Mouse (Mus musculus) lung, postnatal 36 days (tissue): Measurements from ENCODE around the gene Gm21897.
A peak's percentile ranks its signal among the peaks of the same experiment; 100 is the strongest.
"Not testable (repeated sequence)": the region's sequence is repeated elsewhere in the genome, so short reads cannot be mapped to it uniquely, and the experiment has no call there.

ENCODE experiments used
- DNase-seq: peaks from one replicate; pipeline ENCODE4 v3.0.0; 2022; ENCODE audit warnings: mixed read lengths

The Gm21897 gene

DNA sequence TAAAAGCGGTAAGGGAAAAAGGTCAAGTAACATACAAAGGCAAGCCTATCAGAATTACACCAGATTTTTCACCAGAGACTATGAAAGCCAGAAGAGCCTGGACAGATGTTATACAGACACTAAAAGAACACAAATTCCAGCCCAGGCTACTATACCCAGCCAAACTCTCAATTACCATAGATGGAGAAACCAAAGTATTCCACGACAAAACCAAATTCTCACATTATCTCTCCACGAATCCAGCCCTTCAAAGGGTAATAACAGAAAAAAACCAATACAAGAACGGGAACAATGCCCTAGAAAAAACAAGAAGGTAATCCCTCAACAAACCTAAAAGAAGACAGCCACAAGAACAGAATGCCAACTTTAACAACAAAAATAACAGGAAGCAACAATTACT is at the start of gene Gm21897:
Gene Gm21897 (plus strand): TSS at position 301 of the 400 bp plus-strand sequence.
- DNase-seq, result not testable (repeated sequence)

DNA sequence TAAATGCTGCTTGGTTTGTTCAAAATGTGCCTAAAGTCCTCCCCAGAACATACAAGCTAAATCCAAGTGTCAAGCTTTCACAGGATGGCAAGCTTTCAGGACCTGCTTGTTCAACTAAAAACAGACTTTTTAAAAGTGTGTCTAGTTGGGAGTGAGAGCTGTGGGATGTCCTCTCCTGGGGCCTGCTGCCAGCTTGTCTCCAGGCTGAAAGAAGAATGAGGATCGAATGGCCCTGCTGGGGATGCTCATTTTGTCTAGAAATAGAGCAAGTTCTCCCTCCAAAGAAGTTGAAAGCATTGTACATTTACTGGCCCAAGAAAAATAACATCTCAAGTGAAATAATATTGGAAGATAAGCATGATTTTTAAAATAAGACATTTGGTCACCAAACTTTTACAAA is 45.0 kb upstream of the Gm21897 start:
- no peak for DNase-seq

DNA sequence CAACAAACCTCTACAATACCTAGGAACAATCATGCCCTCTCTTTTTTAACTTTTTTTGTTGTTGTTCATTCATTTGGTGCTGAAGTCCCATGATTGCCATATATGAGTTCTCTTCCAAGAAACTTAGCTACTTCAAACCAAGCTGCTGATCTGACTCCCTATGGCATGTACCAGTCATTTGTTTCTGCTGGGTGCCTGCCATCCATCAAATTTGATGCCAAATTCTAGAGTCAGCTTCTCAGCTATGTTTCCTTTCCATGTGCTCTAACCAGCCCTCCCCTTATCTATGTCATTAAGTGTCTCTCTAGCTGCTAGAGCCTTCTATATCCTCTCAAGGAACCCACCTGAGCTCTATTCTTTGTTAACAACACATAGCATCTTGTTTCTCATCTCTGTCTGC is 39.8 kb upstream of the Gm21897 start:
- no peak for DNase-seq

DNA sequence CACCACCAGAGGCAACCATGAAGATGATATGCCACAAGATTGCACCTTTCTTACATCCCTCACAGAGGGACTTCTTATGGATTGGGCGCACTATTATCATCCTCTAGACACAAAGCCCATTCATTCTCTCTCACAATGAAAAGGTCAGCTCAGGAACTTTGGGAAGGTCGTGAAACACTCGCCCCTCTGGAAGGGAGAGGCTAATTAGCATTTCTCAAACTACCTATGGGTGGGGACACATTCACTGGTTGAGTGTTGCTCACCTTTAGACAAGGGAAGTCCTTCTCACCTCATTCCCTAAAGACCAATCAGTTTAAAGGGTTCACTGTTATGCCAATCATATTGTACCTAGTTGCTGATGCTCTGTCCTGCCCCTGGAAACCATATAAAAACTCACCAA is 24.2 kb upstream of the Gm21897 start:
- DNase-seq, result no peak

DNA sequence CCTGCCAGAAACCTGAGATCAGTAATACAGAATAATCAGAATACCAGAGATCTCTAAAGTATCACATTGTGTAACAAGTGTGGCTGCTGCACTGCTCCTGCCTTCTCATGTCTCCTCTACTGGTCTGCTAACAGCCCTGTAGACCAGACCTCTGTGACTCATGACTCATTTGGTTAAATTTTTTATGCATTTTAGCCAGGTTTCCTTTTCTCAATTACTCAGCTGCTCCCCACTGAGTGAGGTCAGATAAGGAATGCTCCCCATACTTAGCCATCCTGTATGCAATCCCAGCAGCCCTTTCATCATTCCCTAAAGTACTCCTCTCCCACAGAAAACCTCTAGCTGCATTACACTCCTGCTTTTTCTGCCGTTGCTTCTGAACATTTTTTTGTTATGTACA is 23.0 kb upstream of the Gm21897 start:
- DNase-seq, result no peak

DNA sequence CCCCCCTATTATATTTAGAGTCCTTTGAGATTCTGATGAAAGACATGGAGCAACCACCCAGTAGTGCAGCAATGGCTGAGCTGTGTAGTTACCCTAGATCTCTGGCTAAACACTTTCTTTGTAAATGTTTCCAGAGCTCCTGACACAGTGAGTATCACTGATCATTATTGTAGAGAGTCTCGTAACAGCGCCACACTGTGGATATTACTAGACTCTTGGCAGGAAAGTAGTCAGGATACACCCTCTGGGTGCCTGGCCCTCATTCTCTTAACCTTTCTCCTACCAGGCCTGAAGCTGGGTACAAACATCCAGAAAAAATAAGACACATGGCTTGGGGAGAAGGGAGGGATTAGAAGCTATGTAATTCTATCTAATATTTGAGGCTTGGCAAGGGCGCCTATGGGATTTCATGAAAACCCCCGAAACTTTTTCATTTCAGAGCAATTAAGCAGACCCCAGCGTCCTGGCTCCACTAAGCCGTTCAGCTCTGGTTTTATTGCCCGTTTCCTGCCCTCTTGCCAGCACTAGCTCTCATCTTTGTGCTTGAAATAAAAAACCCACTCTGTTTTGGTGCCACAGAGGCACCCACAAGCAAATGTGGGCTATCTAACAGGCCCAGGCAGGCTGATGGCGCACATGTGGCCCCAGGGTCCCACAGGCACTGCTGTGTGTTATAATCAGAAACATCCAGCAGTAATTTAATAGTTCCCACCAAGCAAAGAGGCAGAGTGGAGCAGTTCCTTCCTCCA is 22.2 kb upstream of the Gm21897 start:
- DNase-seq, result peak; percentile 50

DNA sequence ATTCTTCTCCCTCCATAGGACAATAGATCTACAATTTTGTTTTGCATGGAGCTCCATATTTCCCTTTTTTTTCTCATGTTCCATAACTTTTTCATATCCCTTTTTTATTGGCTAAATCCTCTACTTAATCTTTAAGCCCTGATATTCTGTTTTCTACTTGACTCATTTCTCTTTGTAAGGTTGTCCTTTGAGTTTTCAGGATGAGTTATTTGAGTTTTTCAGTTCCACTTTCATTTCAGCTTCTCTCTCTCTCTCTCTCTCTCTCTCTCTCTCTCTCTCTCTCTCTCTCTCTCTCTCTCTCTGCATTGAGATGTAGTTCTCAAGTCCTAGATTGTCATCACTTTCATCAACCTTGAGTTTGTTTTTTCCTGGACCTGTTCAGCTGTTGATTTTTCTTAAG is 17.3 kb downstream of the Gm21897 start:
- no peak for DNase-seq

DNA sequence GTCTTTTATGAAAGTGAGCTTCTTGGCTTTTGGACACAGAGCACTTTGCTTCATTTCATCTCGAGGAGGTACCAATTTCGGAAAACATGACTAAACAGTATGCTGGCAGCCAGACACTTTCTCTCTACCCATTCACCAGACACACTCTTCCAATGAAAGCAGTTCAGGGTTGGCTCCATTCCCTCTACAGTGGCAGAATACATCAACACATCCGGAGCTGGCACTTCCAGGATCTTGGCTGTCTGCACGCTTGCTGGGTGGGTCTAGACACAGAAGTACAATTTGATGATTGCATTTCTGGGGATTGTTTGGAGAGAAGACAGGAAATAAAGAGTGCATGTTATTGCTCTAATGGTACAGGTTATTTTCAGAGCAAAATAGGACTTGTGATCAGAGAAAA is 21.8 kb downstream of the Gm21897 start:
- DNase-seq, result peak; percentile 75

DNA sequence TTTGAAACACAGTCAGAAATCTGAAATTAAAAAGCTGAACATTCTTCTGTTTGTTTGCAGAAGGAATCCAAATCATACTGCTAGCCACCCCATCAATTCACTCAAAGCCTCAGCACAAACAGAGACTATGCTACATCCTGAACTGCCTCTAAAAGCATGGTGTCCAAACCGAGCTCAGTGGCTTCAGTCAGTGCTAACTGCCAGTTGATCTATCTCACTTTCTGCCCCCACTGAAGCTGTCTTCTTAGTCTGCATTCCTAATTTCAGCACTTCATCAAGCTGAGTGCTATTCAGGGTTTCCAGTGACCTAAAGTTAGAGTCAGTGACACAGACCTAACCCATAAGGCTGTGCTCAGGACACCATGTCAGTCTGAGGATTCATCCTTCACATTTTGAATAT is 28.8 kb downstream of the Gm21897 start:
- peak; percentile 43 for DNase-seq

DNA sequence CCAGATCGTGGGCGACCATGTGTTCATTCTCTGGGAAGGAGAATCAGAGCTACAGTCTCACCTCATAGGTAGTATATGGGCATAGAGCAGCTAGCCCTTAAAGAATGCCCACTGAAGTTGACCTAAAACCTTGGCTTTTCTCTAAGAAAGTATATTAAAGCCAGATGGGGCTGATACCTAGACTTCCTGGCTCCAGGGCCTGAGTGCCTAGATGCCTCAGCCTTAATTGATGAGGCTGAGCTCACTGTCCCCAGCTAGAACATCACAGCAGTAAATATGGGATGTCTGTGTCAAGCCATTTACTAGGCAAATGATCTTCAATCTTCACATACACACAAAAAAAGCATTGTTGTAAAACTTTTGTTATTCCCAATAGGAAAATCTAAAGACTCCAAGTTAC is 32.1 kb downstream of the Gm21897 start:
- no peak for DNase-seq

DNA sequence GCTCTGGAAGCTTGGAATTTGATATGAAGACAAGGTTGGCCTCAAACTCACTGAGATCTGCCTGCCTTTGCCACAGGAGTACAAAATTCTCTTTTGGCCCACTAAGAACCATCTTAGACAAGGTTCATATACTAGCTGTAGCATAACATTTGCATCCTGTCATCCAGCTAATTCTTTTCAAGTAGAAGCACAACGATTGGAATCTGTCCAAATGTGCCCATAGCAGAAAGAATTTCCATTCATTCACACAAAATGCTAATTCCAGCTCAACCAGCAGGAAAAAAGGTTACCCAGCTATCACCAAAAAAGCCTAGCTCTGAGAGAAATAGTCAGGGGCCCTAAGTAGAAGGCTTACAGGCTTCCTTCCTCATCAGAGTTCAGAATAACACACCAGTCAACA is 34.0 kb downstream of the Gm21897 start:
- no peak for DNase-seq

DNA sequence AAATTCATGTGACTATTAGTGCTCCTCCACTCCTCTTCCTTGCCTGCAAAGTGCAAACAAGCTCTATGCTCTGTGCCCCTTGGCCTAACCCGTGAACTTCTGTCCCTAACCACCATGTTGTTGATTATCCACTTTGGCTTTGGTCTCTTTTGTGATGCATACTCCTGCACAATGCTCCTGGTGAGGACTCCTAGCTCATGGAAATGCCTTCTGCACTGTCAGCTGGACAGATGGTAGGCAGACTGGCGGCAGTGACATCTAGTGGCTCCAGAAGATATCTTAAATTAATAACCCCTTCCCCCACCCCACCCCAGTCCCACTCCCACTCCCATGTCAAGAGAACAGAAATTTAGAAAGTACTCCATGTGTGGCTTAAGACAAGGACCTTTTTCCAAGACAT is 35.1 kb downstream of the Gm21897 start:
- peak; percentile 46 for DNase-seq

DNA sequence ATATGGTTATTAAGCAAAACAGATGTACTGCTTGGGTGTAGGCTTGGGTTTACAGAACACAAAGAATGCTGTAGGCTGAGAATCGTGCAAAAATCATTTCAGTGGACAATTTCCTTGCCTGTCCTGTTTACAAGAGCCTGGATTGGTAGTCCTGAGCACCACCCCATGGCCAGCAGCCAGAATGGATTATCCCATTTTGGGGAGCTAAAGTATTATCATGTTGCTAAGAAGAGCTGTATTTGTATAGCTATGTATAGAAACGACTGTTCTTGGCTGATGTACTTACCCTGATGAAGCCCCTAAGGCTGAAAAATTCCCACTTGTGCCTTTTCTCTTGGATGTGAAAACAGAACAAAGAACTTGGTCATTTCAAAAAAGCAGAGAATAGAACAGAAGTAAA is 37.6 kb downstream of the Gm21897 start:
- peak; percentile 13 for DNase-seq

DNA sequence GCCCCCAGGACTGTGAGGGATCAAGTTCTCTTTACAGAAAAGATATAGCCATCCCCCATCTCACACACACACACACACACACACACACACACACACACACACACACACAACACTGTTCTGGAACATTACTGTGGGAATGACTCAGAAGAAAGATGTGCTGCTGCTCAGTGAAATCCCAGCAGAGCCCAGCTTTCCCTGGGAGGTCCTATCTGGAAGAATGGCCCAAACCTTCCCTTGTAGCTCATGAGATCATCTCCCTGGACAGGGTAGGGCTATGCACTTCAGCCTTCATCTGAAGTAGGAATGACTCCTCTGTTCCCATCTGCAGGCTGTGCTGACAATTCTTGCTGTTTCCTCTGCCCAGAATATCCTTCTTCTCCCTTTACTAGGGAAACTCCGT is 38.1 kb downstream of the Gm21897 start:
- no peak for DNase-seq

DNA sequence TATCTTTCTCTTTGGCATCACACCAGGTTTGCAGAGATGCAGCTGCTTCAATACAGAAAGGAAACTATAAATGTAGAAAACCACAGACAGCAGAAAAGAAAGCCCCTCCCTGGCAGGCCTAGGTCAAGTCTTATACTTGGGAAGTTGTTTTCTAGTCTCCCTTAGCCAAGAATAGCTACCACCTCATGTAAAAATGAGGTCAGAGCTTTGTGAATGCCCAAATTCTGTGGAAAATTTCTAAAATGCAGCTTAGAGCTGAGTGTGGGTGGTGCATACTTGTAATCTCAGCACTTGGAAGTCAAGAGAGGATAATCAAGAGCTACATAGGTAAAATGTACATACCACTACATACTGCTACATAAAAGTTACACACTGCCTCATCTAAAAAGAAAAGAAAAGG is 40.5 kb downstream of the Gm21897 start:
- no peak for DNase-seq

DNA sequence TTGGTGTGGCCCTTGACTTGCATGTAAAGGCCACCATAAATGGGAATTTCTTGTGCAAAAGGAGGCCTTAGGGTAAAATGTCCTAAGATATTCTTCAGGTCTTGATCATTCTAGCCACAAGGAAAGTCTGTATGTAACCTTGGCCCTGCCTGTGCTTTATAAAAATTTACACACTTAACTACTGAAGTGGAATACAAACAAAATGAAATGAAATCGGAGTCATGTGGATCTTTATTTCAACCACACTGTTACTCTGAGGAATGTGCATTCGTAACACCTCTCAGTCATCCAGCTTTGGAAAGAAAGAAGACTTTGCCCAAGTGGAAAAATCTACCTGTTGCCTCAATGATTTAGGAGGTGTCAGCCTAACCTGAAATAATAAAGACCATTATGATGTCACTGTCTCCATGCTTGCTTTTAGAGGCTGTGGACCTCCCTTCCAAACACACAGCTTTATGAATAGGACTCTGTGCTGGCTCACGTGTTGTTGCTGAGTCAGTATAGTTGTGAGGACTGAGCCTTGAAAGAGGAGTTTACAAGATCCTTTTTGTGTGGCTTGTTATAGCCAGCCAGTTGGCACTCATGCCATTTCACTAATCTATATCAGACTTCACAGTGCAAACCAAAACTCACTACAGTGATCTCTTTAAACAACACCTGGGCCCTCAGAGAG is 42.0 kb downstream of the Gm21897 start:
- DNase-seq, result peak; percentile 10

DNA sequence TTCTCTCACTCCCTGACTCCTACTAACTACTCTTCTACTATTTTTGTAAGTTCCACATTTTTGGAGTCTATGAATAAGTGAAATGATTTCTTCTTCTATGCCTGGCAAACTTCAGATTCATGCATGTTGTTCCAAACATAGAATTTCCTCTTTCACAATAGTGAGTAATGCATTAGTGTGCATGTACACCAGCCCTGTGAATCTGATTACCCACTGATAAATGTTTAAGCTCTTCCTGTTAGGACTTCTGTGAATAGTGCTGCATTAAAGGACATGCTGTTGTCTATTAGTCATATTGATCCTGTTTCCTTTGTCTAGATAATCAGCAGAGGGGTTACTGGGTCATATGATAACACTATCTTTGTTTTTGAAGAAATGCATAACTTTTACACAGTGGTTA is 43.6 kb downstream of the Gm21897 start:
- DNase-seq, result no peak
